Mouse (Mus musculus): ENCODE measurements around the gene Atp1b2. TPM values are rescaled to one million over a fixed set of nuclear protein-coding genes. Genes with fewer than 3 reads are reported as not detected.
A peak's percentile ranks its signal among the peaks of the same experiment; 100 is the strongest.
"Not testable (repeated sequence)": the region's sequence is repeated elsewhere in the genome, so short reads cannot be mapped to it uniquely, and the experiment has no call there.

The Atp1b2 gene
- polyA plus RNA-seq, 1 experiment from 2014 or later: 12.2 TPM

- no peak overlapping the region for H3K27ac ChIP-seq (ENCODE audit: low read depth, low read length)
- no peak overlapping the region for H3K4me2 ChIP-seq
- no peak for ATAC-seq (ENCODE audit: low FRiP score)
- 0 out of 2 replicates have a peak, but pooled peaks cover 2% of the 10 kb centered on the region for H3K4me1 ChIP-seq (ENCODE audit: control insufficient read depth, insufficient read depth, low read length)
- DNase-seq (ENCODE audit: low spot score, missing footprints): peak; percentile 98
- no peaks in the 10 kb centered on the region for H3K9me3 ChIP-seq (ENCODE audit: control insufficient read depth, low read length)
- no peak overlapping the region for H3K9ac ChIP-seq (ENCODE audit: low read length)
- 41% methylated on average over 6 of the region's 6 CpGs for WGBS
- no peaks in the 10 kb centered on the region for H3K27me3 ChIP-seq (ENCODE audit: control insufficient read depth, insufficient read depth, low read length)
- H3K4me3 ChIP-seq (ENCODE audit: low read depth, low read length): no peak overlapping the region
- no peaks in the 10 kb centered on the region for H3K36me3 ChIP-seq (ENCODE audit: control insufficient read depth, insufficient read depth, low read length)
These were observed 22.5 kb upstream of the Atp1b2 start for GRCm38 (mm10) chr11:69628286-69628685.

- not testable (repeated sequence) for DNase-seq (ENCODE audit: low spot score, missing footprints); H3K27ac ChIP-seq (ENCODE audit: low read depth, low read length); H3K4me3 ChIP-seq (ENCODE audit: low read depth, low read length); ATAC-seq (ENCODE audit: low FRiP score); H3K9ac ChIP-seq (ENCODE audit: low read length); H3K9me3 ChIP-seq (ENCODE audit: control insufficient read depth, low read length); H3K4me2 ChIP-seq; H3K27me3 ChIP-seq (ENCODE audit: control insufficient read depth, insufficient read depth, low read length); H3K36me3 ChIP-seq (ENCODE audit: control insufficient read depth, insufficient read depth, low read length)
- 84% methylated on average over 2 of the region's 2 CpGs for WGBS
- H3K4me1 ChIP-seq (ENCODE audit: control insufficient read depth, insufficient read depth, low read length): peaks cover 14% of the 10 kb centered on the region
These were observed 18.6 kb upstream of the Atp1b2 start for GRCm38 (mm10) chr11:69624339-69624738.

- DNase-seq (ENCODE audit: low spot score, missing footprints): no peak
- 65% methylated on average over 4 of the region's 4 CpGs for WGBS
- no peaks in the 10 kb centered on the region for H3K9me3 ChIP-seq (ENCODE audit: control insufficient read depth, low read length)
- no peaks in the 10 kb centered on the region for H3K36me3 ChIP-seq (ENCODE audit: control insufficient read depth, insufficient read depth, low read length)
- H3K9ac ChIP-seq (ENCODE audit: low read length): no peak overlapping the region
- H3K27me3 ChIP-seq (ENCODE audit: control insufficient read depth, insufficient read depth, low read length): no peaks in the 10 kb centered on the region
- H3K27ac ChIP-seq (ENCODE audit: low read depth, low read length): no peak overlapping the region
- H3K4me1 ChIP-seq (ENCODE audit: control insufficient read depth, insufficient read depth, low read length): peaks cover 14% of the 10 kb centered on the region
- H3K4me3 ChIP-seq (ENCODE audit: low read depth, low read length): no peak overlapping the region
- peak overlapping the region; percentile 65; the same call in 1 of the 2 replicates for H3K4me2 ChIP-seq
- ATAC-seq (ENCODE audit: low FRiP score): no peak
These were observed 17.3 kb upstream of the Atp1b2 start for GRCm38 (mm10) chr11:69623006-69623405.

GRCm38 (mm10) chr11:69622406-69622805 lies 16.7 kb upstream of the Atp1b2 start:
- H3K36me3 ChIP-seq (ENCODE audit: control insufficient read depth, insufficient read depth, low read length): no peaks in the 10 kb centered on the region
- 53% methylated on average over 6 of the region's 6 CpGs for WGBS
- peak overlapping the region; percentile 39 for H3K4me3 ChIP-seq (ENCODE audit: low read depth, low read length)
- no peaks in the 10 kb centered on the region for H3K9me3 ChIP-seq (ENCODE audit: control insufficient read depth, low read length)
- H3K27me3 ChIP-seq (ENCODE audit: control insufficient read depth, insufficient read depth, low read length): no peaks in the 10 kb centered on the region
- no peak overlapping the region for H3K27ac ChIP-seq (ENCODE audit: low read depth, low read length)
- H3K4me2 ChIP-seq: peak overlapping the region; percentile 65
- DNase-seq (ENCODE audit: low spot score, missing footprints) (peak; percentile 92), ATAC-seq (ENCODE audit: low FRiP score) (no peak; the same call in 1 of the 2 replicates)
- H3K4me1 ChIP-seq (ENCODE audit: control insufficient read depth, insufficient read depth, low read length): peaks cover 14% of the 10 kb centered on the region
- peak overlapping the region; percentile 81 for H3K9ac ChIP-seq (ENCODE audit: low read length)

GRCm38 (mm10) chr11:69621571-69622268 lies 16.0 kb upstream of the Atp1b2 start, which contains the start of gene Sat2:
Sat2 (plus strand) TSS chr11:69622024.
- Histone ChIP-seq H3K9ac (ENCODE audit: low read length) (peak within 1 kb of the TSS; percentile 81), H3K9me3 (ENCODE audit: control insufficient read depth, low read length) (no peaks in the 10 kb centered on the region), H3K27me3 (ENCODE audit: control insufficient read depth, insufficient read depth, low read length) (no peaks in the 10 kb centered on the region), H3K27ac (ENCODE audit: low read depth, low read length) (peak within 1 kb of the TSS; percentile 48; the same call in 1 of the 2 replicates), H3K4me2 (peak within 1 kb of the TSS; percentile 65), H3K4me1 (ENCODE audit: control insufficient read depth, insufficient read depth, low read length) (peaks cover 14% of the 10 kb centered on the region), H3K4me3 (ENCODE audit: low read depth, low read length) (peak within 1 kb of the TSS; percentile 39), H3K36me3 (ENCODE audit: control insufficient read depth, insufficient read depth, low read length) (no peaks in the 10 kb centered on the region)
- DNase-seq (ENCODE audit: low spot score, missing footprints) (peak; percentile 97), ATAC-seq (ENCODE audit: low FRiP score) (peak; percentile 87)
- under 1% methylated on average over 20 of the region's 20 CpGs for WGBS

- Histone ChIP-seq H3K9me3 (ENCODE audit: control insufficient read depth, low read length) (no peaks in the 10 kb centered on the region), H3K4me3 (ENCODE audit: low read depth, low read length) (no peak overlapping the region), H3K27me3 (ENCODE audit: control insufficient read depth, insufficient read depth, low read length) (no peaks in the 10 kb centered on the region), H3K4me1 (ENCODE audit: control insufficient read depth, insufficient read depth, low read length) (peaks cover 14% of the 10 kb centered on the region), H3K36me3 (ENCODE audit: control insufficient read depth, insufficient read depth, low read length) (no peaks in the 10 kb centered on the region), H3K27ac (ENCODE audit: low read depth, low read length) (no peak overlapping the region; the same call in 1 of the 2 replicates), H3K4me2 (no peak overlapping the region), H3K9ac (ENCODE audit: low read length) (no peak overlapping the region)
- 86% methylated on average over 7 of the region's 7 CpGs for WGBS
- peak; percentile 37 for DNase-seq (ENCODE audit: low spot score, missing footprints)
- no peak for ATAC-seq (ENCODE audit: low FRiP score)
These were observed 14.8 kb upstream of the Atp1b2 start for GRCm38 (mm10) chr11:69620394-69621081.

- Histone ChIP-seq H3K27me3 (ENCODE audit: control insufficient read depth, insufficient read depth, low read length) (no peaks in the 10 kb centered on the region), H3K9me3 (ENCODE audit: control insufficient read depth, low read length) (no peaks in the 10 kb centered on the region), H3K36me3 (ENCODE audit: control insufficient read depth, insufficient read depth, low read length) (no peaks in the 10 kb centered on the region), H3K4me1 (ENCODE audit: control insufficient read depth, insufficient read depth, low read length) (peaks cover 16% of the 10 kb centered on the region), H3K4me2 (no peak within 1 kb of the TSS), H3K4me3 (ENCODE audit: low read depth, low read length) (no peak within 1 kb of the TSS), H3K27ac (ENCODE audit: low read depth, low read length) (no peak within 1 kb of the TSS), H3K9ac (ENCODE audit: low read length) (no peak within 1 kb of the TSS)
- no peak for ATAC-seq (ENCODE audit: low FRiP score)
- WGBS: 73% methylated on average over 5 of the region's 5 CpGs
- peak; percentile 26 for DNase-seq (ENCODE audit: low spot score, missing footprints)
These were observed 12.1 kb upstream of the Atp1b2 start, which contains the start of gene Shbg for GRCm38 (mm10) chr11:69617805-69618204. Shbg (minus strand) TSS chr11:69617905.

GRCm38 (mm10) chr11:69616781-69617180 lies 11.0 kb upstream of the Atp1b2 start:
- DNase-seq (ENCODE audit: low spot score, missing footprints) (peak; percentile 17), ATAC-seq (ENCODE audit: low FRiP score) (no peak)
- Histone ChIP-seq H3K4me3 (ENCODE audit: low read depth, low read length) (no peak overlapping the region), H3K9ac (ENCODE audit: low read length) (no peak overlapping the region), H3K4me1 (ENCODE audit: control insufficient read depth, insufficient read depth, low read length) (peaks cover 8% of the 10 kb centered on the region), H3K27ac (ENCODE audit: low read depth, low read length) (no peak overlapping the region), H3K4me2 (no peak overlapping the region), H3K9me3 (ENCODE audit: control insufficient read depth, low read length) (no peaks in the 10 kb centered on the region), H3K36me3 (ENCODE audit: control insufficient read depth, insufficient read depth, low read length) (no peaks in the 10 kb centered on the region), H3K27me3 (ENCODE audit: control insufficient read depth, insufficient read depth, low read length) (no peaks in the 10 kb centered on the region)
- WGBS: 51% methylated on average over 10 of the region's 10 CpGs

- ATAC-seq (ENCODE audit: low FRiP score); H3K9ac ChIP-seq (ENCODE audit: low read length); H3K27me3 ChIP-seq (ENCODE audit: control insufficient read depth, insufficient read depth, low read length); H3K4me3 ChIP-seq (ENCODE audit: low read depth, low read length); H3K27ac ChIP-seq (ENCODE audit: low read depth, low read length); DNase-seq (ENCODE audit: low spot score, missing footprints); H3K4me2 ChIP-seq; H3K4me1 ChIP-seq (ENCODE audit: control insufficient read depth, insufficient read depth, low read length); H3K9me3 ChIP-seq (ENCODE audit: control insufficient read depth, low read length); H3K36me3 ChIP-seq (ENCODE audit: control insufficient read depth, insufficient read depth, low read length): not testable (repeated sequence)
- 57% methylated on average over 11 of the region's 11 CpGs for WGBS
These were observed 8.5 kb upstream of the Atp1b2 start for GRCm38 (mm10) chr11:69614257-69614588.
